15 mouse cellular contexts compared by ENCODE assay signal in genomic region chr15:79896080-79896725, GRCm38 (mm10). TPM values are rescaled to one million over a fixed set of nuclear protein-coding genes. Genes with fewer than 3 reads are reported as not detected.
DNase-seq lines count a peak whose midpoint lies in the region; ATAC-seq and TF ChIP-seq lines count a peak whose summit lies in the region.
"Had no signal": no experiment of that assay in that cellular context is flagged by ENCODE, and none has a peak within 500 bp of the region (broad histone marks: within the 10 kb centered on the region; RNA-seq: fewer than 3 reads in every experiment).

No protein-coding gene starts in this region.

- no peak overlapping the region for H3K4me2 ChIP-seq in kidney, embryonic 14.5 days (replicated peaks; ENCODE audit: low read depth, low read length)
- peak overlapping the region; percentile 40 for H3K4me2 ChIP-seq in liver, embryonic 14.5 days (ENCODE audit: low read depth)
- H3K4me2 ChIP-seq: hindbrain, embryonic 12.5 days had no signal

- 77% methylated on average over 9 of the region's 9 CpGs for WGBS in kidney, embryonic 14.5 days
- WGBS in liver, embryonic 14.5 days (ENCODE audit: insufficient replicate concordance): 59% methylated on average over 9 of the region's 9 CpGs
- 84% methylated on average over 9 of the region's 9 CpGs for WGBS in hindbrain, embryonic 10.5 days

- no peaks in the 10 kb centered on the region for H3K4me1 ChIP-seq in kidney, embryonic 14.5 days (ENCODE audit: control insufficient read depth, insufficient read depth, low read length)
- peaks cover 63% of the 10 kb centered on the region for H3K4me1 ChIP-seq in E14TG2a.4 (replicated peaks; ENCODE audit: low read depth, low read length)
- H3K4me1 ChIP-seq in liver, embryonic 14.5 days (replicated peaks; ENCODE audit: control insufficient read depth in 2 of 2, insufficient read depth in 2 of 2, low read length in 1 of 2): peaks cover 23 to 27% of the 10 kb centered on the region in 2 experiments
- H3K4me1 ChIP-seq in hindbrain, embryonic 10.5 days (replicated peaks): peaks cover 16% of the 10 kb centered on the region

- H3K9ac ChIP-seq in kidney, embryonic 14.5 days (ENCODE audit: low read depth, low read length): no peak overlapping the region
- no peak overlapping the region for H3K9ac ChIP-seq in liver, embryonic 14.5 days (replicated peaks)
- H3K9ac ChIP-seq: hindbrain, embryonic 12.5 days had no signal

- H3K4me3 ChIP-seq in kidney, embryonic 14.5 days (ENCODE audit: low read length): no peak overlapping the region
- 0 out of 2 replicates have a peak overlapping the region, but pooled peaks have one; percentile 3 for H3K4me3 ChIP-seq in E14TG2a.4 (replicated peaks; ENCODE audit: low read length)
- H3K4me3 ChIP-seq in liver, embryonic 14.5 days (ENCODE audit: insufficient read depth in 1 of 2, low read depth in 2 of 2, low read length in 2 of 2): no peak overlapping the region
- H3K4me3 ChIP-seq in hindbrain, embryonic 10.5 days: no peak overlapping the region
- H3K4me3 ChIP-seq: hindbrain, embryonic 12.5 days; limb, embryonic 10.5 days had no signal

- peak; percentile 25 for DNase-seq in kidney, postnatal 14 days
- DNase-seq in CD4-positive, CD25-positive, alpha-beta regulatory T cell, adult 2 months (ENCODE audit: low read depth, low spot score): peak; percentile 62
- DNase-seq in liver, embryonic 14.5 days (ENCODE audit: low read depth in 3 of 3, low spot score in 3 of 3): no peak
- no peak for DNase-seq in hindbrain, embryonic 10.5 days (ENCODE audit: low spot score)
- DNase-seq in urinary bladder, postnatal 4 days (ENCODE audit: low spot score in 2 of 2): no peak
- DNase-seq: adrenal gland, postnatal 14 days; cerebellum, adult 11 months; kidney, adult 18-20 months; layer of hippocampus, postnatal 36 days; right cerebral cortex, postnatal 4 days had no signal

- TF ChIP-seq EP300 in liver, embryonic 14.5 days (IDR thresholded peaks at IDR 0.05; ENCODE audit: low read depth): no peak

- no peak for ATAC-seq in kidney, embryonic 14.5 days (ENCODE audit: low FRiP score, low TSS enrichment)
- no peak for ATAC-seq in liver, embryonic 14.5 days (ENCODE audit: insufficient read depth)
- no peak for ATAC-seq in erythroblast, adult 5-6 weeks (replicated peaks; ENCODE audit: low FRiP score, poor library complexity, severe bottlenecking)

- H3K9me3 ChIP-seq in kidney, embryonic 14.5 days (ENCODE audit: control insufficient read depth, low read length): no peaks in the 10 kb centered on the region
- H3K9me3 ChIP-seq in E14TG2a.4 (ENCODE audit: low read length): no peaks in the 10 kb centered on the region
- H3K9me3 ChIP-seq in liver, embryonic 14.5 days (ENCODE audit: control insufficient read depth, low read length): no peaks in the 10 kb centered on the region
- H3K9me3 ChIP-seq in hindbrain, embryonic 10.5 days: no peaks in the 10 kb centered on the region
- H3K9me3 ChIP-seq: hindbrain, embryonic 12.5 days; limb, embryonic 10.5 days had no signal

- no peak for TF ChIP-seq CTCF in E14TG2a.4 (conservative IDR thresholded peaks at IDR 0.05; ENCODE audit: low read length)
- no peak for TF ChIP-seq CTCF in liver, embryonic 14.5 days (IDR thresholded peaks at IDR 0.05; ENCODE audit: low read depth)

- H3K27ac ChIP-seq in kidney, embryonic 14.5 days (ENCODE audit: low read depth, low read length): no peak overlapping the region
- peak overlapping the region; percentile 67 for H3K27ac ChIP-seq in liver, embryonic 14.5 days
- no peak overlapping the region for H3K27ac ChIP-seq in hindbrain, embryonic 10.5 days
- H3K27ac ChIP-seq: hindbrain, embryonic 12.5 days; limb, embryonic 10.5 days had no signal

- H3K36me3 ChIP-seq in kidney, embryonic 14.5 days (ENCODE audit: control insufficient read depth, insufficient read depth, low read length): peaks cover 2% of the 10 kb centered on the region; the same call in 1 of the 2 replicates
- peaks cover 57% of the 10 kb centered on the region for H3K36me3 ChIP-seq in E14TG2a.4 (ENCODE audit: insufficient read depth, low read length)
- H3K36me3 ChIP-seq in liver, embryonic 14.5 days (replicated peaks; ENCODE audit: control insufficient read depth, insufficient read depth, low read depth): peaks cover 23% of the 10 kb centered on the region
- H3K36me3 ChIP-seq in hindbrain, embryonic 10.5 days: no peaks in the 10 kb centered on the region
- H3K36me3 ChIP-seq: hindbrain, embryonic 12.5 days; limb, embryonic 10.5 days had no signal

- H3K27me3 ChIP-seq in kidney, embryonic 14.5 days (ENCODE audit: control insufficient read depth, insufficient read depth, low read length): no peaks in the 10 kb centered on the region; the same call in none of the 2 replicates
- H3K27me3 ChIP-seq in E14TG2a.4 (ENCODE audit: insufficient read depth, low read length): no peaks in the 10 kb centered on the region
- H3K27me3 ChIP-seq in liver, embryonic 14.5 days (ENCODE audit: control insufficient read depth, insufficient read depth, low read length): no peaks in the 10 kb centered on the region
- H3K27me3 ChIP-seq in hindbrain, embryonic 10.5 days (ENCODE audit: insufficient read depth, poor library complexity, severe bottlenecking): peaks cover 20% of the 10 kb centered on the region

RNA-seq across cellular contexts. Expression of gene Apobec3, which starts 4.7 kb away (rescaled TPM):
- polyA plus RNA-seq in kidney, embryonic 14.5 days (2014; fragmentation: Nextera tagmentation; extraction: Ambion mirVana): 20.3 and 25.3 TPM in 2 replicates
- 23.5 and 29.8 TPM in 2 replicates for polyA plus RNA-seq in liver, embryonic 14.5 days (2012; rRNA removed)
- polyA plus RNA-seq in liver, embryonic 14.5 days (2014; fragmentation: Nextera tagmentation; extraction: Ambion mirVana): 34.3 and 35.9 TPM in 2 replicates
- 6.9 and 9.0 TPM in 2 replicates for polyA plus RNA-seq in hindbrain, embryonic 10.5 days (2016; fragmentation: Nextera tagmentation; extraction: Ambion mirVana)
- total RNA-seq in erythroblast, adult 5-6 weeks (2015; ENCODE audit: low replicate concordance): 79.8 and 80.1 TPM in 2 replicates
- 73.5 and 75.2 TPM in 2 replicates for total RNA-seq in erythroblast, adult 5-6 weeks (2017; ENCODE audit: low replicate concordance)

Comparison
In these comparisons a context has a peak if more than half of its experiments do, and no peak if none do; other contexts are left out.
1. DNase-seq: peak in kidney, postnatal 14 days (single experiment) and CD4-positive, CD25-positive, alpha-beta regulatory T cell, adult 2 months (single experiment); none in liver, embryonic 14.5 days (0 of 3), hindbrain, embryonic 10.5 days (single experiment) and urinary bladder, postnatal 4 days (0 of 2).